Mouse (Mus musculus) embryonic facial prominence, embryonic 13.5 days (tissue): ENCODE data around the gene Zfp335. TPM values are rescaled to one million over a fixed set of nuclear protein-coding genes. Genes with fewer than 3 reads are reported as not detected.

Experiments used
- ATAC-seq: fragments of 200-750 bp; cut with Nextera tagmentation; 2 replicates; pipeline ENCODE4 v1.8.0; 2017; ENCODE audit warnings: low read depth; ENCODE audit not compliant: insufficient number of reproducible peaks, insufficient read depth, low FRiP score, low TSS enrichment
- H3K27ac ChIP-seq: fragments of 300-500 bp; sonication (generic); 2 replicates; pipeline ENCODE4 v1.5.1; 2015; ENCODE audit warnings: moderate library complexity, mild to moderate bottlenecking, inconsistent platforms
- H3K27me3 ChIP-seq: fragments of 300-500 bp; sonication (generic); 2 replicates; pipeline ENCODE4 v1.6.1; 2015; ENCODE audit warnings: mild to moderate bottlenecking, inconsistent platforms
- H3K36me3 ChIP-seq: fragments of 300-500 bp; sonication (generic); 2 replicates; pipeline ENCODE4 v1.6.1; 2015; ENCODE audit warnings: mild to moderate bottlenecking, inconsistent platforms
- H3K4me1 ChIP-seq: fragments of 300-500 bp; sonication (generic); 2 replicates; pipeline ENCODE4 v1.6.1; 2015; ENCODE audit warnings: inconsistent platforms
- H3K4me2 ChIP-seq: fragments of 300-500 bp; sonication (generic); 2 replicates; pipeline ENCODE4 v1.6.1; 2015; ENCODE audit warnings: moderate library complexity, mild to moderate bottlenecking, inconsistent platforms
- H3K4me3 ChIP-seq: fragments of 300-500 bp; sonication (generic); 2 replicates; pipeline ENCODE4 v1.5.1; 2015; ENCODE audit warnings: mild to moderate bottlenecking, inconsistent platforms
- H3K9ac ChIP-seq: fragments of 300-500 bp; sonication (generic); 2 replicates; pipeline ENCODE4 v1.6.1; 2015; ENCODE audit warnings: mild to moderate bottlenecking, inconsistent platforms
- H3K9me3 ChIP-seq: fragments of 300-500 bp; sonication (generic); 2 replicates; pipeline ENCODE4 v1.6.1; 2016; ENCODE audit warnings: inconsistent platforms
- WGBS: fragments of 180-500 bp; shearing (Covaris S2); methylation state at CpG from one replicate; pipeline ENCODE4 v1.1.7; 2015; ENCODE audit warnings: mixed read lengths; 5-methylcytosine and 5-hydroxymethylcytosine counted together
- polyA plus RNA-seq: library from polyadenylated mRNA; unstranded; fragments of >200 nt; fragmentation: Nextera tagmentation; extraction: Ambion mirVana; gene quantifications from 2 replicates; pipeline ENCODE4 v1.2.1, GENCODE M21; 2015

Zfp335 gene
- polyA plus RNA-seq, 1 experiment from 2014 or later, result 16.1 TPM

- Histone ChIP-seq H3K36me3 (peaks cover 100% of the 10 kb centered on the region), H3K4me1 (no peaks in the 10 kb centered on the region), H3K27me3 (no peaks in the 10 kb centered on the region), H3K9ac (no peak overlapping the region), H3K4me2 (no peak overlapping the region), H3K4me3 (no peak overlapping the region), H3K27ac (no peak overlapping the region), H3K9me3 (no peaks in the 10 kb centered on the region)
- ATAC-seq, result no peak
- WGBS, result 87% methylated on average over 13 of the region's 13 CpGs
Measured at GRCm38 (mm10) chr2:164891056-164891834, 20.3 kb downstream of the Zfp335 start.

DNA sequence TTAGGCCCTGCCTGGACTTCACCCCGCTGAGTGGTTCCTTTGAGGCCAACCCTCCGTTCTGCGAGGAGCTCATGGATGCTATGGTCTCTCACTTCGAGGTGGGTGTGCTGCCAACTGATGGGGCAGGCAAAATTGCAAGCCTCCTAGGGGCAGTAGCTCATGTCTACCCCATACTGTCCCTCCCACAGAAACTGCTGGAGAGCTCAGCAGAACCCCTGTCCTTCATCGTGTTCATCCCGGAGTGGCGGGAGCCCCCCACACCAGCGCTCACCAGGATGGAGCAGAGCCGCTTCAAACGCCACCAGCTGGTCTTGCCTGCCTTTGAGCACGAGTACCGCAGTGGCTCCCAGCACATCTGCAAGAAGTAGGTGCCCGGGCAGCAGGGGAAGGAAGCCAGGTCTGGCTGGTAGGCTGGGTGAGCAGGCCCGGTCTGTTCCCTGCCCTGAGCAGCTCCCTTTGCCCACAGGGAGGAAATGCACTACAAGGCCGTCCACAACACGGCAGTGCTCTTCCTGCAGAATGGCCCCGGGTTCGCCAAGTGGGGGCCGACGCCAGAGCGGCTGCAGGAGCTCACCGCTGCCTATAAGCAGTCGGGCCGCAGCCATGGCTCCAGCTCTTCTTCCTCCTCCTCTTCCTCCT is 21.0 kb downstream of the Zfp335 start:
- no peak for ATAC-seq
- no peak overlapping the region for H3K4me3 ChIP-seq
- H3K4me2 ChIP-seq, result no peak overlapping the region
- H3K9ac ChIP-seq, result no peak overlapping the region
- H3K36me3 ChIP-seq, result peaks cover 100% of the 10 kb centered on the region
- H3K27ac ChIP-seq, result no peak overlapping the region
- no peaks in the 10 kb centered on the region for H3K27me3 ChIP-seq
- peaks cover 4% of the 10 kb centered on the region; the same call in 1 of the 2 replicates for H3K4me1 ChIP-seq
- no peaks in the 10 kb centered on the region for H3K9me3 ChIP-seq
- 88% methylated on average over 24 of the region's 24 CpGs for WGBS

DNA sequence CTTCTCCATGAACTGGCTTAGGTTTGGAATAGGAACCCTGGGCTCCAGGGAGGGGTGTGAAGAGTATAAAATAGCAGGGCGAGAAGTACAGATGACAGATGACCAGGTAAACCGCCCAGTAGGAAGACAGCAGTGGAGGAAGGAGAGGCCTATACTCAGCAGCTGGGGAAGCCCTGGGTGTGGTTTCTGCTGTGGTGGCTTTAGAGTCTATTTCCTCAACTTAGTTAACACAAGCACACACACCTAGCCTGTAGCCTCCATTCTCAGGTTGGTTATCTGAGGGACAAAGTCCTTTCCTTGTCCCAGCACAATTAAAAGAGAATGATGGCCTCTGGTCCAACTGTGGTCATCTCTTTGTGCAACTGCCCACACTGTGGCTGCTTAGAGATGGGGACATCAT is 21.6 kb downstream of the Zfp335 start:
- no peak overlapping the region for H3K27ac ChIP-seq
- peaks cover 100% of the 10 kb centered on the region for H3K36me3 ChIP-seq
- ATAC-seq, result no peak
- H3K4me2 ChIP-seq, result no peak overlapping the region
- peaks cover 4% of the 10 kb centered on the region; the same call in 1 of the 2 replicates for H3K4me1 ChIP-seq
- no peaks in the 10 kb centered on the region for H3K27me3 ChIP-seq
- WGBS, result 84% methylated on average over 2 of the region's 2 CpGs
- no peaks in the 10 kb centered on the region for H3K9me3 ChIP-seq
- no peak overlapping the region for H3K4me3 ChIP-seq
- no peak overlapping the region for H3K9ac ChIP-seq

DNA sequence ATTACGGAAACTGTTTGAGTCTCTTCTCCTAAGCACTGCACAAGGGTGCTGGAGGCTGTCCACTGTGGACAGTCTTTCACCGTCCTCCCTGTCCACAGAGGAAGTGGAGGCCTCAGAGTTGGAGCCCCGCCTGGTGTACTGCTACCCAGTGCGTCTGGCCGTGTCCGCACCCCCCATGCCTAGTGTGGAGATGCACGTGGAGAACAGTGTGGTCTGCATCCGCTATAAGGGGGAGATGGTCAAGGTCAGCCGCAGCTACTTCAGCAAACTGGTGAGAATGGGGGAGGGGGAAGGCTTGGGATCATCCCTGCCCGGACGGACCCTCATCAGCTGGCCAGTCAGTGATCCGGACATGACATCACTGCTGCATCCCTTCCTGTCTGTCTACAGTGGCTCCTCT is 22.6 kb downstream of the Zfp335 start:
- peaks cover 4% of the 10 kb centered on the region; the same call in 1 of the 2 replicates for H3K4me1 ChIP-seq
- ATAC-seq, result no peak
- no peaks in the 10 kb centered on the region for H3K9me3 ChIP-seq
- H3K9ac ChIP-seq, result no peak overlapping the region
- H3K27ac ChIP-seq, result no peak overlapping the region
- H3K36me3 ChIP-seq, result peaks cover 98% of the 10 kb centered on the region
- H3K27me3 ChIP-seq, result no peaks in the 10 kb centered on the region
- no peak overlapping the region for H3K4me2 ChIP-seq
- 85% methylated on average over 12 of the region's 12 CpGs for whole genome bisulfite sequencing
- no peak overlapping the region for H3K4me3 ChIP-seq

DNA sequence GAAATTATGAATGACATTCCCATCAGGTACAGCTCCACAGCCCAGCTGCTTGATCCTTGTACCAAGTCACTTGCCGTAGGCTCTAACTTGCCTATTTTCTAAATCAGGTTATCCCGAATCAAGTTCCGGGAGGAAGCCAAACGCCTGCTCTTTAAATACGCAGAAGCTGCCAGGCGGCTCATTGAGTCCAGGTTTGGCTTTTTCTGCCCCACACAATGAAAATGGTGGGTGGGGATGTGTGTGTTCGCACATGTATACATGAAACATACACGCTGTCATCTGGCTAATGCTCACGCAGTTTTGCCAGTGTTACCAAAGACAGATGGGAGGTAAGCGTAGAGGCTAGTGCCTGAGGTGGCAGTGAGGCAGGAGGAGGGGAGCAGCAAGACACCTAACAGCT is 24.9 kb downstream of the Zfp335 start:
- Histone ChIP-seq H3K9ac (no peak overlapping the region), H3K4me2 (no peak overlapping the region), H3K4me1 (peaks cover 4% of the 10 kb centered on the region; the same call in 1 of the 2 replicates), H3K27me3 (no peaks in the 10 kb centered on the region), H3K36me3 (peaks cover 89% of the 10 kb centered on the region), H3K9me3 (no peaks in the 10 kb centered on the region), H3K4me3 (no peak overlapping the region), H3K27ac (no peak overlapping the region)
- ATAC-seq, result no peak
- WGBS, result 92% methylated on average over 10 of the region's 10 CpGs

DNA sequence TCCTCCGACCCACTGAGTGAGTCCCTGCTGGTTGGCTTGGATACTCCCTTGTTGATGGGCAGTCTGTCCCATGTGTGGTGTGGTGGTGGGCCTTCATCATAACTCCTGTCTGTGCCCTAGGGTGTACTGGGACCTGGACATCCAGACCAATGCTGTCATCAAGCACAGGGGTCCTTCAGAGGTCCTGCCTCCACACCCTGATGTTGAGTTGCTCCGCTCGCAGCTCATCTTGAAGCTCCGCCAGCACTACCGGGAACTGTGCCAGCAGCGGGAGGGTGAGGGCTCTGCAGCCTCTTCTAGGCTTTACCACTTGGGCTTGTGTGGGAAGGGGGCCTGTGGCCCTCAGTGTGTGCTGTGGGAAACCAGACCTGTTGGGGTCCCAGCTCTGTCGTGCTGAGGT is 25.8 kb downstream of the Zfp335 start:
- ATAC-seq, result no peak
- H3K27me3 ChIP-seq, result no peaks in the 10 kb centered on the region
- no peak overlapping the region for H3K4me3 ChIP-seq
- peaks cover 11% of the 10 kb centered on the region for H3K4me1 ChIP-seq
- H3K27ac ChIP-seq, result no peak overlapping the region
- 67% methylated on average over 7 of the region's 7 CpGs for WGBS
- H3K9ac ChIP-seq, result no peak overlapping the region
- H3K36me3 ChIP-seq, result peaks cover 81% of the 10 kb centered on the region
- no peak overlapping the region for H3K4me2 ChIP-seq
- no peaks in the 10 kb centered on the region for H3K9me3 ChIP-seq

- no peak overlapping the region for H3K4me3 ChIP-seq
- no peak overlapping the region for H3K27ac ChIP-seq
- H3K36me3 ChIP-seq, result peaks cover 49% of the 10 kb centered on the region
- WGBS, result 76% methylated on average over 9 of the region's 9 CpGs
- H3K4me2 ChIP-seq, result no peak overlapping the region
- no peak overlapping the region for H3K9ac ChIP-seq
- ATAC-seq, result no peak
- peaks cover 24% of the 10 kb centered on the region for H3K4me1 ChIP-seq
- no peaks in the 10 kb centered on the region for H3K27me3 ChIP-seq
- no peaks in the 10 kb centered on the region for H3K9me3 ChIP-seq
Measured at GRCm38 (mm10) chr2:164882619-164883018, 28.9 kb downstream of the Zfp335 start.

GRCm38 (mm10) chr2:164879568-164880277 is 31.8 kb downstream of the Zfp335 start:
- peak overlapping the region; percentile 100 for H3K27ac ChIP-seq
- H3K27me3 ChIP-seq, result no peaks in the 10 kb centered on the region
- peak overlapping the region; percentile 100 for H3K9ac ChIP-seq
- peak; percentile 83 for ATAC-seq
- peaks cover 20% of the 10 kb centered on the region for H3K36me3 ChIP-seq
- peak overlapping the region; percentile 92 for H3K4me3 ChIP-seq
- peaks cover 30% of the 10 kb centered on the region for H3K4me1 ChIP-seq
- H3K4me2 ChIP-seq, result peak overlapping the region; percentile 94
- under 1% methylated on average over 58 of the region's 72 CpGs for WGBS
- no peaks in the 10 kb centered on the region for H3K9me3 ChIP-seq

DNA sequence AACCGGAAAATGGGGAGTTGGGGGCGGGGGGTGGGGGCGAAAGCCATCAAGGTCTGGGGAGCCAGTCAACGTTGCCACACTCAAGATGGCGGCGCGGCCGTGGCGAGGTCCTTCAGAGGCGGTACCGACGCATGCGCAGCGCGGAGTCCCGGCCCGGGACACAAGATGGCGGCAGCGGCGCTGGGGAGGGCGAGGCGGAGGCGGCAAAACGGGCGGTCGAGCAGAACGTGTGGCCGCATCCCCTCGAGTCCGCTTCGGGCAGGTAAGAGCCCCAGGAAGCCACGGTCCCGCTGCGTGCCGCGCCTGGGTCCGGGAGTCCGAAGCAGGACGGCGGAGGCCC is 32.4 kb downstream of the Zfp335 start, which contains the start of gene Pcif1:
Gene Pcif1, plus strand, starts transcription at position 77 of the 340 bp plus-strand sequence.
- Histone ChIP-seq H3K9me3 (no peaks in the 10 kb centered on the region), H3K27me3 (no peaks in the 10 kb centered on the region), H3K4me2 (peak within 1 kb of the TSS; percentile 94), H3K4me3 (peak within 1 kb of the TSS; percentile 92), H3K36me3 (peaks cover 17% of the 10 kb centered on the region), H3K27ac (peak within 1 kb of the TSS; percentile 100), H3K4me1 (peaks cover 36% of the 10 kb centered on the region), H3K9ac (peak within 1 kb of the TSS; percentile 100)
- WGBS, result under 1% methylated on average over 35 of the region's 40 CpGs
- ATAC-seq, result peak; percentile 88

GRCm38 (mm10) chr2:164878509-164879227 is 32.9 kb downstream of the Zfp335 start:
- H3K27ac ChIP-seq, result peak overlapping the region; percentile 100
- H3K27me3 ChIP-seq, result no peaks in the 10 kb centered on the region
- H3K9ac ChIP-seq, result peak overlapping the region; percentile 100

More at GRCm38 (mm10) chr2:164878509-164879227, 32.9 kb downstream of the Zfp335 start:
- no peak for ATAC-seq
- WGBS, result 3% methylated on average over 28 of the region's 28 CpGs
- peaks cover 11% of the 10 kb centered on the region for H3K36me3 ChIP-seq
- H3K9me3 ChIP-seq, result no peaks in the 10 kb centered on the region
- peaks cover 40% of the 10 kb centered on the region for H3K4me1 ChIP-seq
- peak overlapping the region; percentile 92 for H3K4me3 ChIP-seq
- peak overlapping the region; percentile 94 for H3K4me2 ChIP-seq
